Mouse (Mus musculus): ENCODE results near the gene Wdr35.
"Not testable (repeated sequence)": the region's sequence is repeated elsewhere in the genome, so short reads cannot be mapped to it uniquely, and the experiment has no call there.

Wdr35 gene

GRCm38 (mm10) chr12:8973820-8974465 is at the start of gene Wdr35:
Gene Wdr35, plus strand, starts transcription at chr12:8973892.
- DNase-seq (ENCODE audit: low spot score) = peak; percentile 78

DNA sequence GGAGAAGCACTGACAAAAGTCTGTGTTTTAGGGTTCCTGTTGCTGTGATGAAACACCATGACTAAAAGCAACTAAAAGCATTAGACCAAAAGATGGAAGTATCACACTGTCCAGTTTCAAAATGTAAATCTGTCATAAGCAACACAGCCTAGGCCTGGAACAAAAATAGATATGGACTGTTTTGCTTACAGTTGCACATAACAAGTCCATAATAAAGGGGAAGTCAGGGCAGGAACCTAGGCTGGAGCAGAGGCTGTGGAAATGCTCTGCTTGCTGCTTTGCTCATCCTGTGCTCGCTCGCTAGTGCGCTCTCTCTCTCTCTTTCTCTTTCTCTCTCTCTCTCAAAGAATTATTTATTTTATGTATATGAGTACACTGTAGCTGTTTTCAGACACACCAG is 46.0 kb upstream of the Wdr35 start:
- no peak for DNase-seq (ENCODE audit: low spot score)

DNA sequence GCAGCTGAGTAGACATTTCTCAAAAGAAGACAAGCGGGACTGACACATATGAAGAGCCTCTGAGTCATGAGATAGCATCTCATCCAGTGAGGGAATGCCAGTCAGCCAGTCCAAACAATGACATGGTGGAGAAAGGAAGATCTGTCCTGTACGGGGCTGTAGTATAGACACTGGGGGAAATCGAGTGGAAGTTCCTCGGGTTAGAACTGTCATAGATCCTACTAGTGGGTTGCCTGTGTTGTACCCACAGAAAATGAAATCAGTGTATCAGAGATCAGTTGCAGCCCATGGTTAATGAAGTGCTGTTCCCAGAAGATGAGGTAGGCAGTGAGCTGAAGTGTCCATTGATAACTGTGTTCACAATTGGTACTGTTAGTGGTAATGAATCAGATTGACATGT is 44.9 kb upstream of the Wdr35 start:
- no peak for DNase-seq (ENCODE audit: low spot score)

- DNase-seq (ENCODE audit: low spot score) = no peak
Observed at GRCm38 (mm10) chr12:8931083-8931482, 42.6 kb upstream of the Wdr35 start.

GRCm38 (mm10) chr12:8935349-8935748 is 38.3 kb upstream of the Wdr35 start:
- DNase-seq (ENCODE audit: low spot score) = no peak

- not testable (repeated sequence) for DNase-seq (ENCODE audit: low spot score)
Observed at GRCm38 (mm10) chr12:8936210-8936609, 37.5 kb upstream of the Wdr35 start.

DNA sequence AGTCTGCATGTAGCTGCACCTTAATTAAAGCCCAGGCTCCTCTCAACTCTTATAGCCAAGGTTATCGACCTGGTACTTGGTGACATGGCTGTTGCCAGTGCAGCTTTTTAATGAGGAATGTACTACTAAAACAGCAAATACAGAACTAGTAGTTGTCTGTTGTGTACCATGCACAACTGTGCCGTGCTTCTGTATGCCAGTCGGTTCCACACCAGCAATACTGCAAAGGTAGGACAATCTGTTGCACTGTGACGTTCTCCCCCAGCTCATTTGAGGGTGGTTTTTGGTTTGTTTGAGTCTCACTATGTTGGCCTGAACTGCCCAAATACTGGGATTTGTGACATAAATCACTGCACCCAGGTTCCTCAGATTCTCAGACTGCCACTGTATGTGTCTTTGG is 34.2 kb upstream of the Wdr35 start:
- no peak for DNase-seq (ENCODE audit: low spot score)

DNA sequence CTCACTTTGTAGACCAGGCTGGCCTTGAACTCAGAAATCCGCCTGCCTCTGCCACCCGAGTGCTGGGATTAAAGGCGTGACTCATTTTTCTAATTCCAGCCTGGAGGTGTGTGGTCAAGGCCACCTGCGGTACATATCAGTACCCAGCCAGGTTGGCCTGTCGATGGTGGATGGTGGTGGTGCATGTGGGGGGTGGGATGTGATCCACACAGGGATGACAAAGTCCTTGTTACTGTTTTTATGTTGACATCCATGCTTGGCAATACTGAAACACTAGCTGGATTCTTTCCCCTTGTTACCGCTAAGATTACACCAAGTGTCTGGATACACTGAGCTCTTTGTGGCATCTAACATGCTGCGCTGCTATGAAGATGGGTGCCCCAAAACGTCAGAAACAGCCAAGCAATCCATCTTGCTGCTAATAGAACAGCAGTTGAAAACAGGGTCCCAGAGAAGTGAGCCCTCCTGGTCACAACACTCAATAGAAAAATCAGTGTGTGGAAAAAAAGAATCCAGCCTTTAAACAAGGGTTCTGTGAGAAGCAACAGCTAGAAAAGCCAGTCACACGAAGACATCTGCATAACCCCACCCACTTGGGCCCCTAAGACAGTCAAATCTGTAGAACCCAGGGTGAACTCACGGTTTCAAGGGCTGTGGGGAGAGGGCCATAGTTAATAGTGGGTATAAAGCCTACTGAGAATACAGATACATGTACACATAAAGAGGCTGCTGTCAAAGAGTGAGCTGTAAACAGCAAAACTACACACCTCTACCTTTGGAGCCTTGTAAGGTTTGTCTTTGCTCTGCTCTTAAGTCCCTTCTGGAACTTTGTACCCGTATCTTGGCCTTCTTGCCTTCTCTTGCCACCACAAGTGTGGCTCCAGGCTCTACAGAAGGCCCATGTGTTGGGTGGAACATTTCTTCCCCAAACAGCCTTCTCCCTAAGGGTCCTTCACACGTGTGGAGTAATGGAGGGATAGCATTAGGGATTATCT is 33.4 kb upstream of the Wdr35 start:
- no peak for DNase-seq (ENCODE audit: low spot score)

- DNase-seq (ENCODE audit: low spot score) = no peak
Observed at GRCm38 (mm10) chr12:8941131-8941615, 32.5 kb upstream of the Wdr35 start.

- DNase-seq (ENCODE audit: low spot score) = no peak
Observed at GRCm38 (mm10) chr12:8941699-8942392, 31.8 kb upstream of the Wdr35 start.

GRCm38 (mm10) chr12:8947163-8947562 is 26.5 kb upstream of the Wdr35 start:
- DNase-seq (ENCODE audit: low spot score) = no peak

DNA sequence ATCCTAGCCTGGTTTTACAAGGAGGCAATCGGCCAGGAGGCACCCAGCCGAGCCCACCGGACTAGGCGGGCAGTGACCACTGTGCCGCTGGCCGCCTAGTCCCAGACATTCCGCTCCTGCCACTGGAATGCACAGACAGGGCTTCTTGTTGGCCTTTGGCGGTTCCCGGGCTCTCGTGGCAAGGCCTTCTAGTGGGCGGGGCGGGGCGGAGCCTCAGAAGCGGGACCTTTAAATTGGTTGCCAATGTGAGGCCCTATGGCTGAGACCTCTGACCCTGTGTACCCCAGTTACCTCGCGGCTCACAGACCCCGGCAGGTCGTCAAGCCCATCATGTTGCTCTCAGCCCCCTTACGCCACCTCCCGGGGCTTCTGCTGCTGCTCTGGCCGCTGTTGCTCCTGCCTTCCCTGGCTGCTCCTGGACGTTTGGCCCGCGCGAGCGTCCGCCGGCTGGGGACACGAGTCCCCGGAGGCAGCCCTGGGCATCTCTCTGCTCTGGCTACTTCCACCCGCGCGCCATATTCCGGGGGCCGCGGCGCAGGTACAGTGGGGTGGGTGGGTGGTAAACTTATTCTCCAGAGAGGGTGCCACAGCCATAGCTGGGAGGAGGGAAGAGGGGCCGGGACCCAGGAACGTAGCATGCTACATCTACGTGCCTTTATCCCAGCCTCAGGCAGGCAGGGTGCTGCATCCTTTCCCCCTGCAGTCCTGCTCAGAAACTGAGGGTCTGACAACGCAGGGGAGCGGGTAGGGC is 25.8 kb upstream of the Wdr35 start, which contains the start of gene Matn3:
TSS of gene Matn3 (plus strand) at position 216 of the 751 bp plus-strand sequence.
- DNase-seq (ENCODE audit: low spot score) = peak; percentile 82

- no peak for DNase-seq (ENCODE audit: low spot score)
Observed at GRCm38 (mm10) chr12:8953136-8953535, 20.6 kb upstream of the Wdr35 start.

DNA sequence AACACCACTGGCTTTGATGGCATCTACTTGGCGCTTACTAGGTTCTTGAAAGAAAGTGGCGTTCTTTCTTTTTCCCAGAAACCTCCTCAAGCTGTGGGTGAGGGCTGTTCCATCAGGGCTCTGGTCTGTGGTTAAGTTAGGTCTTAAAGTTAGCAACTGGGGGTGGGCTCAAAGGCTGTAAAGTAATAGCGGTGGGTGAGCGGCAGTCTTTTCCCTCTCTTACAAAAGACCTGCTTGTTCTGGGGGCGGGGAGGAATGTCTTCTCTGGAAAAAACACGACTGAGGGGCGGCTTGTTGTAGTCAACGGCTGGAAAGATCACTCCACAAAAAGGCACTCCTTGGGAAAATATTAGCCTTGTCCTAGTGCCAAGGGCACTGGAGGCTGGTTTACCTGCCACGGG is 19.5 kb upstream of the Wdr35 start:
- no peak for DNase-seq (ENCODE audit: low spot score)

DNA sequence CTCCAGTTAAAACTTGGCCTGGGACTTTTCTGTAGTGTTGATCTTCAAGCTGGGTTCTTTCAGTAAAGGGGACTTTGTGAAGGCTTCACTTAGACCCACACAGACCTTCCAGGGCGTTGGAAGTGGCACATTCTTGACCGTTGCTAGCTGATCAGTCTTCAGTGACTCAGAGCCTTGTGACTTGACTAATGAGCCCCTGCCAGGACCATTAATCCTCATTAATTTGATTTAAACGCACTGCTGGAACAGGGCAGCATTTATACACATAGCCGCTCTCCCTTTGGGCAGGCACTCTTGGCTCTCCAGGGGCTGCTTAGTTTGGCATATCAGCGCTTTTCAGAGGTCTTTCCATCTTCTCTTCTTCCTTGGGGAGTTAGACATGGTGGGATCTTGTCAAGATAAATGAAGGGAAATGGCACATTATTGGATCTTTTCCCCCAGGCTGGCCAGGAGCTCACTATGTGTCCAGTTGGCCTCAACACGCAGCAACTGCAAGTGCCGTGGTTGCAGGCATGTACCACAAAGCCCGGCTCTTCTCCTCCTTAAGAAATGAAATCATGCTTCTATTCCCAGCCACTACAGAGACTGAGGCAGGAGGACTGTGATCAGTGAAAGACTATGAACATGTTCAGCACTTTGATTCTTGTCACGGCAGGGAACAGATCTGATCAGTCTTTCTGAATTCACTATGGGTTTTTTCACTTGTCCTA is 11.9 kb upstream of the Wdr35 start:
- DNase-seq (ENCODE audit: low spot score) = no peak

- DNase-seq (ENCODE audit: low spot score) = peak; percentile 58
Observed at GRCm38 (mm10) chr12:8969828-8970227, 3.9 kb upstream of the Wdr35 start.

DNA sequence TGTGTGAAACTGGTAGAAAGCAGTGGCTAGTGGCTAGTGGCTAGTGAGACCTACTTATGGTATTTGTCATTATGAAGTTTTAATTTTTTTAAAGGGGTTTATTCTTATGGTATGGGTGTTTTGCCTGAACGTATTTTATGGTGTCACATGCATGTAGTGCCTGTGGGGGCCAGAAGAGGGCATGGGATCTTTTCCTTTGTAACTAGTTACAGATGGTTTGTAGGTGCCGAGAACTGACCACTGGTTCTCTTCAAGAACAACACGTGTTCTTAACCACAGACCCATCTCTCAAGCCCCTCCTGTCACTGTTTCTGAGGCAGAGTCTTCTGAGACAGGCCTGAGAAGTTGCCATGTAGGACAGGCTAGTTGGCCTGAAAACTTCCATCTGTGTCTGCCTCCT is 1.4 kb downstream of the Wdr35 start:
- no peak for DNase-seq (ENCODE audit: low spot score)

DNA sequence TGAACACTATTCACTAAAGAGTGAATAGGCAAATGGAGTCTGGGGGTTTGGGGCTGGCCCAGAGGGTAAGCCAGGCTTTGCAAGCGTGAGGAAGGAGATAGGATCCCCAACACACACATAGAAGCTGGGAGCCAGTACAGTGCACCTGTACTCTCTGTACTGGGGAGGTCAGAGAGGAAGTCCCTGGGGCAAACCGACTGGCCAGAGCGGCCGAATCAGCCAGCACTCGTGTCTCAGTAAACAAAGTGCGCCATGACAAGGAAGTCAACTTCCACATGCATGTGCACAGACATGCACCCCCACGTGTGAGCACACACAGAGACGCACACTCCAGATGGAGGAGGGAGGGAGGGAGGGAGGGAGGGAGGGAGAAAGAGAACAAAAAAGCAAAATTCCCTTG is 19.5 kb downstream of the Wdr35 start:
- no peak for DNase-seq (ENCODE audit: low spot score)

DNA sequence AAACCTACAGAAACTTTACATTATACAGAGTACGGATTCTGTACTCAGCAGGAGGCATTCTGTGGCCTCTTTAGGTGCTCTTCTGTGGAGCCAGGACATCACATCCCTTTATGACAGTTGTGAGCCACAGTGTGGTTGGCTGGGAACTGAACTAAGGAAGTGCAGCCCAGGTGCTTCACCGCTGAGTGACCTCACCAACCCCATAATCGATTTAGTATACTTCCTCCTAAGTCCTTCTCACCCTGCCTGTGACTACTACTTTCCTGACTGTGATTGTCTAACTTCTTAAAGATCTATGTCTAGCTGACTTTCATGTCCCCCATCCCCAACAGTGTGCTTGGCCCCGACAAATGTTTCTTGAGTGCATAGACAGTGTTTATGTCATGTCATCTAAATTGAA is 24.6 kb downstream of the Wdr35 start:
- DNase-seq (ENCODE audit: low spot score) = no peak

DNA sequence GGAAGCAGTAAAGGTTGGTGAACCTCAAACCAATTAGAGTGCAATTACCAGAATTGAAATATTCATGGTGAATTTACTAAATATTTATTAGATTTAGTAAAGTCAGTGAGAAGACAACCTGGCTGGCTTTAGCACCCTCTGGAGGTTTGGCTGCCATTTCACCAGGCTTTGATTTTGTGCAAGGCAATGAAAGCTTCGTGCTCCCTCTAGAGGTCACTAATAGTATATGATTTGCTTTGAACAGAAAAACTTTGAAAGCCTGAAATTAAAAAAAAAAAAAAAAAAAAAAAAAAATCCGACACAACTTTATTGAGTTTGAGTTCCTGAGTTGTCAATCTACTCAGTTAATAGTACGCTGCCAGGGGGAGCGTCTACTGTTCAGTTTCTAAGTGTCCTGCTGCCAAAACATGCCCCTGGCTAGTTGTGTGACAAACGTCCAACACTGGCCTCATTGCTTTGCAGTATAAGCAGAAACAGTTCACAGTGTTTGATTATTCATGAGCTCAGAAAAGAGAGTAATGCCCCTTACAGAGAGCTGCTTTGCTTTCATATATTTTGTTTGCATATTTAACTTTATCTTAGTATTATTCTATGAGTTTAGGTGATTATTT is 28.5 kb downstream of the Wdr35 start:
- DNase-seq (ENCODE audit: low spot score) = peak; percentile 40

GRCm38 (mm10) chr12:9007146-9007545 is 33.5 kb downstream of the Wdr35 start:
- DNase-seq (ENCODE audit: low spot score) = no peak

Measured in yolk sac, embryonic 10.5 days (tissue).